Mouse (Mus musculus) erythroblast, adult 5-6 weeks (primary cell): ENCODE results near the gene Sc5d. TPM values are rescaled to one million over a fixed set of nuclear protein-coding genes. Genes with fewer than 3 reads are reported as not detected.

Experiments
- total RNA-seq, 2 experiments: library from RNA; stranded (forward) in 1 of 2; stranded (reverse) in 1 of 2; fragments of 150-400 nt in 1 of 2; fragments of 200-764, 138-1000 nt in 1 of 2; gene quantifications; 2 replicates each; pipeline versions ENCODE4 v1.2.3 to v1.2.4; 2015 to 2017; ENCODE audit warnings: low replicate concordance in 2 of 2

Sc5d gene
- total RNA-seq, 2 experiments from 2014 or later: 2.1 to 17.6 TPM

Other genes starting within 250 kb of the Sc5d start
- gene Sorl1, start 140.0 kb downstream of the Sc5d start, total RNA-seq (2015; ENCODE audit: low replicate concordance): 20.2 and 21.5 TPM in 2 replicates
- gene Sorl1, start 140.0 kb downstream of the Sc5d start, total RNA-seq (2017; ENCODE audit: low replicate concordance): 17.6 and 22.2 TPM in 2 replicates
- 0.63 TPM in 1 of 2 replicates, not detected in the other for gene Tecta, start 135.7 kb upstream of the Sc5d start, total RNA-seq (2015; ENCODE audit: low replicate concordance)
- gene Tecta, start 135.7 kb upstream of the Sc5d start, total RNA-seq (2017; ENCODE audit: low replicate concordance): 1.1 TPM in 2 replicates
- gene Tbcel, start 243.6 kb upstream of the Sc5d start, total RNA-seq (2015; ENCODE audit: low replicate concordance): 374 and 375 TPM in 2 replicates
- 568 and 596 TPM in 2 replicates for gene Tbcel, start 243.6 kb upstream of the Sc5d start, total RNA-seq (2017; ENCODE audit: low replicate concordance)